Mouse (Mus musculus) right cerebral cortex, postnatal 36 days (tissue): ENCODE data around the gene Slc4a2.

ENCODE experiments used
- DNase-seq, 2 experiments: peaks; one replicate each; pipeline ENCODE4 v3.0.0; 2022; ENCODE audit warnings: low spot score in 2 of 2, mixed read lengths in 1 of 2

The Slc4a2 gene

GRCm38 (mm10) chr5:24423129-24424003 lies at the start of gene Slc4a2, which contains the start of gene Cdk5:
Gene Slc4a2, plus strand, starts transcription at chr5:24423837.
Gene Cdk5, minus strand, starts transcription at chr5:24423530.
- DNase-seq, result peak; percentile 100

- no peak for DNase-seq
Observed at GRCm38 (mm10) chr5:24374216-24374615, 49.4 kb upstream of the Slc4a2 start.

GRCm38 (mm10) chr5:24374666-24375328 lies 48.8 kb upstream of the Slc4a2 start:
- no peak for DNase-seq

- no peak for DNase-seq
Observed at GRCm38 (mm10) chr5:24378700-24379099, 44.9 kb upstream of the Slc4a2 start.

GRCm38 (mm10) chr5:24379501-24379900 lies 44.1 kb upstream of the Slc4a2 start:
- no peak for DNase-seq

- no peak for DNase-seq
Observed at GRCm38 (mm10) chr5:24380499-24380898, 43.1 kb upstream of the Slc4a2 start.

- DNase-seq, result no peak
Observed at GRCm38 (mm10) chr5:24381486-24381885, 42.2 kb upstream of the Slc4a2 start.

- no peak for DNase-seq
Observed at GRCm38 (mm10) chr5:24381988-24382387, 41.6 kb upstream of the Slc4a2 start.

GRCm38 (mm10) chr5:24383026-24383859 lies 40.4 kb upstream of the Slc4a2 start:
- peak; percentile 90 to 92 for DNase-seq

- DNase-seq, result peak in 1 of 2 experiments; percentile 50
Observed at GRCm38 (mm10) chr5:24384407-24384806, 39.2 kb upstream of the Slc4a2 start.

GRCm38 (mm10) chr5:24385374-24385773 lies 38.3 kb upstream of the Slc4a2 start:
- DNase-seq, result no peak

- DNase-seq, result no peak
Observed at GRCm38 (mm10) chr5:24385887-24386550, 37.6 kb upstream of the Slc4a2 start.

- DNase-seq, result peak; percentile 59 to 61
Observed at GRCm38 (mm10) chr5:24387264-24388241, 36.1 kb upstream of the Slc4a2 start.

GRCm38 (mm10) chr5:24388246-24388915 lies 35.3 kb upstream of the Slc4a2 start:
- DNase-seq, result no peak

- DNase-seq, result no peak
Observed at GRCm38 (mm10) chr5:24389011-24389657, 34.5 kb upstream of the Slc4a2 start.

GRCm38 (mm10) chr5:24389658-24390020 lies 34.0 kb upstream of the Slc4a2 start:
- no peak for DNase-seq

GRCm38 (mm10) chr5:24391864-24392263 lies 31.8 kb upstream of the Slc4a2 start, which contains the start of gene Atg9b:
Gene Atg9b, minus strand, starts transcription at chr5:24392143.
- no peak for DNase-seq

GRCm38 (mm10) chr5:24392724-24393123 lies 30.9 kb upstream of the Slc4a2 start:
- no peak for DNase-seq

- DNase-seq, result peak; percentile 71 to 78
Observed at GRCm38 (mm10) chr5:24393392-24393997, 30.1 kb upstream of the Slc4a2 start, which contains the start of gene Abcb8. Gene Abcb8, plus strand, starts transcription at chr5:24393663.
